Mouse (Mus musculus) frontal cortex, postnatal 25 days (tissue): ENCODE measurements at regions not wholly inside any gene's neighbourhood (a gene's known extent, or its start where the extent isn't known, plus 50 kb on each side); places are given as distances from the start of the nearest gene placed in this dataset.
A peak's percentile ranks its signal among the peaks of the same experiment; 100 is the strongest.

Experiments used
- DNase-seq, 2 experiments: peaks; one replicate each; pipeline ENCODE4 v3.0.0; 2022; ENCODE audit warnings: low spot score in 2 of 2

DNA sequence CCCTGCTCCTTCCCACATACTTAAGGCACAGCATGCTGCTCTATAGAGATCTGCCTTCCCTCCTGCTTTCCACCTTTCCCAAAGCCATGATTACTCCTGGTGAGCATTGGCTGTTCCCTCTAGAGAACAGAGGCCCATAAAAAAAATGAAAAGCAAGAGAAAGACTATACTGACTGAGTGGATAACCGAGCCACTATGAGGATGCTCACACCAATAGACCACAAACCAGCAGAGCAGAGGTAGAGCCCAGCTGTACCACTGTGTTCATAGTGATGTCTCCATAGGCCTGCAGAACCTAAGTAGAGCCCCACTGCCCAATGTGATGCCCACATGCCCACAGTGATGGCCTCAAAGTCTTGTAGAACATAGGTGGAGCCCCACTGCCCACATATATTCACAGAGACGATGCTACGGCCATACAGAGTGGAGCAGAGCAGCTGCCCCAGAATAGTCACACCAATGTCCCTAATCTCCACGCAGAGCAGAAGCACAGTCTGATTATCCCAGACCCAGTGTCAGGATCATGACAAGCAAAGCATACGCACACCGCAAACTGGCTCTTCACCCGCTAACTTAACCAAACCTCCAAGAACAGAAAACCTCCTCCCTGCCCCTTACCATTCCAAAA, 174.8 kb upstream of the Nr4a3 start:
- no peak for DNase-seq

DNA sequence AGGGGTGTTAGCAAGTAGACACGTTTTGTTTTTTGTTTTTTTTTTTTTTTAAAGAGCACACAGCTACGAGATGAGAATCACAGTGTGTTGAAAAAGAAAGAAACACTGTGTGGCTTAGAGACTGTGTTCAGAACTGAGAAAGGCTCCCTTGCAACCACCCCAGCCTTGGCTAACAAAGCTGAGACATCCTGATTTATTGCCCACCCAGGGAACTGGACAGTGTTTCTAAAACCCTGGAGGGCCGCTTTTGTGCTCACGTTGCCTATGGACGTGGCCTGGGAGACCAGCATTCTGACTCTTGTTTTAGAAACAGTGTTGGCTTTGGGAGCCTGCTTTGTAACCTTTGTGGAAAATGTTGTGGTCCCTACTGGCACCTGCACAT, 174.3 kb upstream of the Nr4a3 start:
- DNase-seq, result no peak

DNA sequence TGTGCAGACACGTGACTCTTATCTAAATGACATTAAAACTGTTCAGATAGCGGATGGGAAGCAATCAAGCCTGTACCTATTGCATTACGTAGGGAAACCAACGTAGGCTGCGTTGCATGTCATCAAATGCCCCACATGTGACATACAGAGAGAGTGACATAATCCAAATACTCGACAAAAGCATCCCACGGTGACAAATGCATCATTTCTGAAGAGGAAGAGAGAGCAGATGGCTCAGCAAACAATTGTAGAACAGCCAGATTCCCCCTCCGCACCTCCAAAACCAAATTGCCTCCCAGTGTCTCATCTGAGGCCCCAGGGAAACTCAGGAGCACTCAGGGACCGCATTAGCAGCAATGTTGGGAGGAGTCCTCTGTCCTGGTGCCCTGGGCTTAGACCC, 163.4 kb upstream of the Nr4a3 start:
- DNase-seq, result peak in 1 of 2 experiments; percentile 15

DNA sequence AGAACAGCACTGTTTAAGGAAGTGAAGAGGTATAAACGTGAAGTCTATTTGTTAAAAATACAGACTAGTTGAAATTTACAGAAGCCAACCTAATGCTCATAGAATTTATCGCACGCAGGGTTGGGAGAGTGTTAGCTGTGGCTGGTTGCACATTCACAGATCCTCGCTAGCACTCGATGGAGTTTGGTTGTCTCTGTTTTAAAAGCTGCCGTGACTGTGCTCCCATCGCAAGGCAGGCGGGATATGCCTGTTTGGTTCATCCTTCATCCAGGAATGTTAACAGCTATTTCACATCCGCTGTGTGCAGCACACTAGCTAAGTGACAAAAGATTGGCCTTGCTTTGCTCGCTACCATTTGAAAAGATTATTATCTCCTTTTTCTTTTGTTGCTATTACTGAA, 162.9 kb upstream of the Nr4a3 start:
- DNase-seq, result no peak

DNA sequence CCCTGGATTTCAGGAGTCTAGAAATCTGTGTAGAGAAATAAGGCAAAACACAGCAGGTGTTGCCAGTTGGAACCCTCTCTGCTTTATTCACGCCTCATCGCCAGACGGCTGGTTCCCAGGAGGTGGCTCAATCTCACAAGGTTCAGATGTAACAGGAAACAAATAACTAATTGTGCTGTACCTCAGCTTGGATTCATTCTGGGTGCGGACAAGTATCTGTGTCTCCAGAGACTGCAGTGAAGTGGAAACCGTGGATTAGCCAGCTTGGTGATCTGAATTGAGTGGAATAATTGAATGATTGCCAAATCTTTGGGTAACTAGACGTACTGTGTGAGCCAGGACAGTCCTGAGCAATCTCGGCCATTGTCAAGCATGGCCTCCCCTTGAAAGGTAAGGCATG, 145.4 kb upstream of the Nr4a3 start:
- DNase-seq, result no peak

DNA sequence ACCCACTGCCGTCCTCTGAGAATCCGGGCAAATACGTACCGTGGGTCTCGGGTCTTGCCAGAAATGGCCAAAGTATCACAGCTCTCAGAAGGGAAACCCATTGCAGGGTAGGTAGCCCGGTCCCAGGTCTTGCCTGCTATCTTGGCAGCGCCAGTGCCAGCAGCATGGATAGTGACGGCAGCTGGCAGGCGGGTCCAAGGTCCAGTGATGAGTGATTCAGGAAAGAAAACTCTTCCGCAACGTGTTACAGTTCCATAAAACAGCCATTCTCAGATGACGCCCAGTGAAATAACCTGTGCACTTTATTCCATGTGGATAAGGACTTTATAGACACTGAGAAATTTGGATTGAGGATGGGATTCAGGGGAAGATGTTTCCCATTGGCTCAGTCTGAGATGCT, 142.2 kb upstream of the Nr4a3 start:
- no peak for DNase-seq

DNA sequence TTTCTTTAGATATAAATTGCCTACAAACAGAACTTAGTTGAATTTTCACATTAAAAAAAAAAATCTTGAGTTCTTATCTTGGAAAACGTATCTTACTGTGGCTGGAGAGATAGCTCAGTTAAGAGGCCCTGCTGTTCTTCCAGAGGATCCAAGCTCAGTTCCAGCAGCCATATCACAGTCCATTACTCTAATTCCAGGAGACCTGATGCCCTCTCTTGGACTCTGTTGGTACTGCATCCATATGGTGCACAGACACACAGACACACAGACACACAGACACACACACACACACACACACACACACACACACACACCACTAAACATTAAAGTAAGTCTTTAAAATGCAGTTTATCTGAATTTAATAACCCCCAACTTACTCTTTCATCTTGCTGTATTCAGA, 132.7 kb upstream of the Nr4a3 start:
- DNase-seq, result no peak

DNA sequence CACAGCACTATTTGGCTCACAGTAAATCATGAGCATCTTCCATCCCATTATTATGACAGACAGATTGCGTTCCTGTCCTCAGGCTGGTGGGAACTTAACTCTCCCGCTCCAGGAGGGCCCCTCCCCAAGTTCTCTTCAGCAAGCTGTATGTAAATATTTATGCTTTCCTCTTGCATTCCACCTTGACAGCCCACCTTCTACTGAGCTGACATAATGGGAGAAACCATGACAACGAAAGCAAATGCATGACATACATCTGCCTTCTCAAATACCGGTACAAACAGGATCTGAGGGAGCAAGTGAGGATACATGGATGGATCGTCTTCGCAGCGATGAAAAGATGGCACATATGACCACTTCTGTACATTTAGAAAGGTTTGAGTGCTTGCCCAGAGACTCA, 125.4 kb upstream of the Nr4a3 start:
- DNase-seq, result no peak

DNA sequence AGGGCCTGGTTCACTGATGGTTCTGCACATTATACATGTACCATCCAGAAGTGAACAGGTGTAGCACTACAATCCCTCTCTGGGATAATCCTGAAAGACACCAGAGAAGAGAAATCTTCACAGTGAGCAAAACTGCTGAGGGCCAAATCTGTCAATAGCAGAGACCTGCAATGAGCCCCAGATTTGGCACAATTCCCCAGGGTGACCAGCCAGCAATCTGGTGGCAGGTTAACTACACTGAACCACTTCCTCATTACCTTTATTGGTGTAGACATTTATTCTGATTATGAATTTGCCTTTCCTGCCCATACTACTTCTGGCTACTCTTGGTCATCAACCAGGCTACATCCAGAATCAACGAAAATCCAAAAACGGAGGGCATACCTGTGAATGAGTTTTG, 113.5 kb upstream of the Nr4a3 start:
- no peak for DNase-seq

DNA sequence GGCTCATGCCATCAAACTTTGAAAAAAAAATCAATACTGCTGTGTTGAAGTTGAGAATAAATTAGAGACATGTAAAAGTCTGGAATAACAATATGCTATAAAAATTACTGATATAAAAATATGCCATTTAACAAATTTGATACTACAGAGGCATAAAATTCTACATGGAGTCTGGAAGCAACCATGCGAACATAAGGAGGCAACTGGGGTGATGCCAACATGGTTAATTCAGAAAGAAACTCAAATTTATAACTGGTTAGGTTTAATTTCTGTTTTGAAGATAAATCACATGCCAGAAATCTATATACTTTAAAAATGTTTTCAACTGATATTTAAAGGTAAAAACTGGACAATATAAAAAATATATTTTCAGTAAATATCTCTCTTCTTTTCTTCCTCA, 111.4 kb upstream of the Nr4a3 start:
- DNase-seq, result no peak

DNA sequence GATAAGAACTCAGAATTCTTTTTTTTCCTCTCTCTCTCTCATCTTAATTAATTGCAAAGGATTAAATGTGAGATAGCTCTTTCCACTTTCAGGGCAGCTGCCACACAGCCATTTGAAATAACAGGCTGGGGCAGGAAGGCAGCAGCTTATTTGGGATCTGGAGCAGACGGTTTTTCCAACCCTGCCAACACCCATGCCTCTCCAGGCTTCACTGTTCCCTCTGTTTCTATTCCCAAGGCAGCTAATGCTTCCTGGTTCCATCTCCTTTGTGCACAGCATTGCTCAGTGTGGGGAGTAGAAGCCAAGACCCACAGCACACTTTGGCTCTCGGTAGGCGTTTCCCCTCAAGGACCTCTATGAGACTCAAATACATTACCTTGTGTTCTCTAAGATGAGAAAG, 109.4 kb upstream of the Nr4a3 start:
- DNase-seq, result no peak

DNA sequence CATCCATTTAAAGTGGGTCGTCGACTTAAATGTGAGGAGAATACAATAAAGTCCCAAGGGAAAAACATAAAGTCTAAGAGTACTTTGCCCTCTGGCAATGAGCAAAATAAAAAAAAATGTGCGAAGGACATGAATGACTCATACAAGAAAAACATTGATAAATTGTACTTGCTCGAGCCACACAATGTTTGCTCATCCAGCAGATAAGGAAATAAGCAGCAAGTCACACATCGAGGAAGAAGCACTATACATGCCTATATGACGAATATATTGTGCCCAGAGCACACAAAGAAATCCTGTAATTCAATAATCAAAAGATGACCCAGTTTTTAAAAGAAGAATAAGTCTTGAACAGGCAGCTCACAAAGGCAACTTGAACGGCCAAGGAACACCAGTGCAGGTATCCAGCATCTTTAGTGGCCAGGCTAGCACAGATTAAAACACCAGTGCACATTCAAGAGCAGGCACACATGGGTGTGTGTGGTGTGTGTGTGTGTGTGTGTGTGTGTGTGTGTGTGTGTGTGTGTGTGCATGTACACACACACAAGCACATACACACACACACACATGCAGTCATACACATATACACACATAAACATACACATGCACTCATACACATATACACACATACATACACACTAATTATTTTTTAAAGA, 108.4 kb upstream of the Nr4a3 start:
- no peak for DNase-seq

DNA sequence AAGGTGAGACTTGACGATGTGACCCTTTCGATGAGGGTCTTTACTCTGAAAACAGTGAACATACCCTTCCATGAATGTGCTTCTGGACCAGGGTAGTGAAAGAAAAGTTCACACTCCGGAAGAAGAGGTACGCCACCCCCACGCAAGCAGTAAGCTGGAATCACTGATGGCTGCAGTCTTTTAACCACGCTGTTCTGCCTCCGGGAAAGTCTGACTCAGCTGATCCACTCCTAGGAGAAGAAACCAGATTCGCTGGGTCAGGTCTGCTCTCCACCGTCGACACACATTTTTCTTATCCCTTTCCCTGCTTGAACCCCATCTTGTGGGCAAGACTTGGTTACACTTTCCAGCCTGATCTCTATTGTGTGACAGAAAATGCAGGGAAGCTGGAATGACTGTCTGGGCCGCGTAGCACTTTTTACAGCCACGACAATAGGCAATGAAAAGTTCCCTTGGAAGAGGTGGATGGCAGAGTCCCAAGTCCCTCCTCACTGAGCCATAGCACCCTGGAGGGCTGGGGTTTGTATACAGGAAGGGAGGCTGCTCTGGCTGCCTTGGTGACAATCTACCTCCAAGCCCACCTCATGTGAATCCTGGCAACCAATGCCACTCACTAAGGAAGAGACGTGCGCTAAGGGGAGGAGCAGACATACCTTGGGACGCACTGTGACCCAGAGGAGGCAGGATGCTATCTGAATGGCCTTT, 96.9 kb upstream of the Nr4a3 start:
- peak; percentile 12 to 18 for DNase-seq

DNA sequence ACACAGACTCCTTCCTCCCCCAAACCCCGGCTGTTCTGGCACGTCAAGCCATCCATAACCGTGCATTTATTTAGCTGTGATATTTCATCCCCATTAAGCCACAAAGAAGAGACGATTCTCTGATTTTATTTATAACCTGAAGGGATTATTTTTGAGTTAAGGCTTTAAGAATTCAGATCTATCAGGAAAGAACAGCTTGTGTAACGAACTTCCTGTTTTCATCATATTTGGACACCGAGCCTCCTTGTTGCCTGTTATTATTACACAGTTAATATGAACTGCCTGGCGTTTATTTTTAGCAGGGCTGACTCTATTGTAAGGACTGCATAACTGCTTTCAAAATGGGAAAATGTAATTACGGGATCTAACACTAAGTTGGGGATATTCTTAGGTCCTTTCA, 96.2 kb upstream of the Nr4a3 start:
- DNase-seq, result no peak

DNA sequence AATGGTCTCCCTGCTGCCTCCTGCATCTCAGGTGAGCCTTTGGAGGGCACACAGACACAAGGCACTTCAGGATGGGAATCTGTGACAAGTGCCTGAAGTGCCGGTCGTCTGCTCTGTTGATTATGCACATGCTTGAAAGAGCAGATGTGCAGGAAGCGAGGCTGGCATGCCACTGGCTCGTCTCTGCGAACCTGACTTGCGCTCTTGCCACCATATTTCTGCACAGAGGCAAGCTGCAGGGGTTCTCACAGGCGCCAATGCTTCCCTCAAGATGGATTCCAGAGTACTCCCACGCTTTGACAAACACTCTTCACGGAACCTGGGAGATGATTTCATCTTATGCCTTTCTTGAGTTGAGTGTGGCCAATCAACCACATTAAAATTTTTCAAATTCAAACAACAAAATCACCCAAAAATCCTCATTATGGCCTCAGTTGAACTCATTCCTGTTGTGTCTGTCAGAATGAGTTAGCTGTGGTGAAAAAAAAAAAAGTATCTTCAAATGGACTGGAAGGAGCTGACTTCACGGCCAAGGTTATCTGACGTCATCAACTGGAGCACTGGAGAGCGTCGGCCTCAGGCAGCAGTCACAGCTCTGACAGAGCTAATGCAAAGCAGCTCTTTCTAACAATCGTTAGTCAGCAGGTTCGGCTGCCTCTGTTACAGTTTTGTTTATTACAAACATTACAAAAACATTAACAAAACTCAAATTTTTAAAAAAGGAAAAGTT, 90.2 kb upstream of the Nr4a3 start:
- no peak for DNase-seq

DNA sequence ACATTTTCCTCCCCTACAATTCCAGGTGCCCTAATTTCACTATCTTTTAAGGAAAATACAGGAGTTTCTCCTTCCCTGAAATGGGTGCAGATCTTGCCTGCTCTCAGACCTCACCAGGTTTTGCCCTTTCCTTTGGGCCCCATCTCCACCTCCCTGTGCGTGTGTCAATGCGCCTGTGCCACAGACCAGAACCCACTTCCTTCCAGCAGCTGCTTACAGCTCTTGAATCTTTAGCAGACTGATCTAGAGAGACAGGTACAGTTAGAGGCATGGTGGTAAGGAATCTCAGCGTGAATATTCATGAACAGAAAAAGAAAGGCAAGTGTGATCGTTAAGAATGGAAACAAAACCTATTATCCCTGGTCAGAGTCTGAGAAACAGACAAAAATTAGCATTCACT, 80.3 kb upstream of the Nr4a3 start:
- DNase-seq, result no peak

DNA sequence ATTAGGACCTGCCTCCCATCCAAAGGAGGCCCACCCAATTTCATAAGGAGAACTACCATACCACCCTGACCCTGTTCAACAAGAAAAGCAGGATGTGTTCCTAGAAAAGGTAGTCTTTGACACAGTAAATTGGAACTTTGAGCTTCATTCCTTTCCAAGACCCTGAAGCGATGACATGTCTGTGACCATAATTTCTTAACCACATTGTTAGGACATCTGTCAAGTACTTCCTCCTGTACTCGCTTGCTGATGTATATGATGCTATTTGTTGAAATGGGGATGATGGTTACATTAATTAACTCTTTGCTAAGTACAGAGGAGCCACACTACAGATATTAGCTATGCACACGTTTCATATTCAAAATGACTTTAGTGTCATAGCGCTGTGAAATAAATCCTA, 73.1 kb upstream of the Nr4a3 start:
- DNase-seq, result no peak

DNA sequence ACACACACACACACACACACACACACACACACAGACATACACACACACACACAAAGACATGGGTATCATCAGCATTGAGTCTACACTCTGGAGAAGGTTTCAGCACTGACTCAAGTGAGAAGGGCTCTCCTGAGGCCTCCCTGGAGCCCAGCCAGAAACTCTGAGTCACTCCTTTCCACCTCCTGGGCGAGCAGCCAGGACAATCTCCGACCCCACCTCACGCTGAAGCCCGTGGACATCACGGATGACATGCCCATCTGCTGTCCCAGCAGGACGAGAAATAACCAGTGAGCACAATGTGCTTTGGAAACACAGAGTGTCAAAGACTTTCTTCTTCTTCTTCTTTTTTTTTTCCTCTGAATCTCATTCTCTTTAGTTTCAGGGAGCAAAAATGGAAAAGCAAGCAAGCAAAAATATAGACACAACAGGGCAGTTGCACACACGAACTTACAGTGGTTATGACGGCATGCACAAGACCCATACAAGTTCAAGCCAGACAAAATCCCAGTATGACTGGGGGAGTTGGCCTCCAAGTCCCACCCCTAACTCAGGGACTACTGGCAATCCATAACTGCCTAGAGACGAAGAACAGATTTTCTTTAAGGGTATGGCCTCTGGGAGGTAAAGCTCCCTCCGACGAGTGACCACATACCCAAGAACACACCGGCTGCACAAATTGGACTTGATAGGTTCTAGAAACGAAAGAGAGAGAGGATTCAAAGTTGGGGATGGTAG, 65.2 kb upstream of the Nr4a3 start:
- DNase-seq, result peak in 1 of 2 experiments; percentile 12
